Mouse (Mus musculus) lung, adult 18-20 months (tissue): ENCODE data around the gene Cfi.

ENCODE experiments used
- DNase-seq, 2 experiments: peaks; one replicate each; pipeline ENCODE4 v3.0.0; 2022; ENCODE audit warnings: mixed read lengths in 2 of 2

The Cfi gene

GRCm38 (mm10) chr3:129878405-129879021 is 42.8 kb downstream of the Cfi start, which contains the start of gene Pla2g12a:
Gene Pla2g12a (plus strand): TSS chr3:129878606.
- peak; percentile 86 to 90 for DNase-seq

DNA sequence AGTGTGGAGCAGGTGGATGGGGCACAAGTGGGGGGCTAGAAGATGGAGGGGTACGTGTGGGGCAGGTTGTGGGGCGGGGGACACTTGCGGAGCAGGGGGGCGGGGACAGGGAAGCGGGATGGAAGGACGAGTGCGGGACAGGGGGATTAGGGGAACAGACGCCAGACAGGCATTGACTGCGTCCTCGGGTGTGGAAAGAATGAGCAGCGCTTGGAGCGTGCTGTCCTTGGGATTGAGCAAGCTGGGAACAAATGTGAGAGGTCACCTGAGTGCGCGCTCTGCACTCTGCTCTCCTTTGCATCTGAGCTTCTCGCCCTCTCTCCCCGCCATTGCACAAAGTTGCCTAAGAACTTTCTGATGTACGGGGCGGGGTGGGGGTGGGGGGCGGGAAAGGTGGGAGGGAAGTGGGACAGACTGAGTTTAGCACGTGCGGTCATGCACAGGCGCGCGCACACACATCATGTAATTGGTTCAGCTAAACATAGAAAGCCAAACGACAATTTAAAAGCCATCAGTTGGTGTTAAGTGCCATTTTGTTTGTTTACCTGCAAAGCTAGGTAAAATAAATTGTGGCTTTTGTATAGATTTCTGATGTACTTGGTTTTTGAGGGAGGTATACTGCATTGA is 43.6 kb downstream of the Cfi start:
- DNase-seq, result peak; percentile 41 to 63

DNA sequence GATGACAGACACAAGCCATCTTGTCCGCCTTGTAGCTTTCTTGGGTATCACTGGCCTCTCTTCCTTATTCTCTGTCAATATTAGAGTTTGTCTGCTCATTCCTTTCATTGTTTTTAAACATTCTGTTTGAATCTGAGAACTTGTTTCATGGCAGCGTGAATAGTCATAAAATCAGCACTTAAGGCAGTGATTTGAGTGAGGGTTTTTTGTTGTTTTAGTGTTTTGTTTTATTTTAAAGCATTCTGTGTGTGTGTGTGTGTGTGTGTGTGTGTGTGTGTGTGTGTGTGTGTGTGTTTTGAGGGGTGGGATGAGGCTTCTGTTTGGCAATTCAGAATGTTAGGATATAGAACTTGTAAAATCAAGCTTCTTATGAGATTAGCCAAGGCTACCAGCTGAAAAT is 44.2 kb downstream of the Cfi start:
- no peak for DNase-seq

DNA sequence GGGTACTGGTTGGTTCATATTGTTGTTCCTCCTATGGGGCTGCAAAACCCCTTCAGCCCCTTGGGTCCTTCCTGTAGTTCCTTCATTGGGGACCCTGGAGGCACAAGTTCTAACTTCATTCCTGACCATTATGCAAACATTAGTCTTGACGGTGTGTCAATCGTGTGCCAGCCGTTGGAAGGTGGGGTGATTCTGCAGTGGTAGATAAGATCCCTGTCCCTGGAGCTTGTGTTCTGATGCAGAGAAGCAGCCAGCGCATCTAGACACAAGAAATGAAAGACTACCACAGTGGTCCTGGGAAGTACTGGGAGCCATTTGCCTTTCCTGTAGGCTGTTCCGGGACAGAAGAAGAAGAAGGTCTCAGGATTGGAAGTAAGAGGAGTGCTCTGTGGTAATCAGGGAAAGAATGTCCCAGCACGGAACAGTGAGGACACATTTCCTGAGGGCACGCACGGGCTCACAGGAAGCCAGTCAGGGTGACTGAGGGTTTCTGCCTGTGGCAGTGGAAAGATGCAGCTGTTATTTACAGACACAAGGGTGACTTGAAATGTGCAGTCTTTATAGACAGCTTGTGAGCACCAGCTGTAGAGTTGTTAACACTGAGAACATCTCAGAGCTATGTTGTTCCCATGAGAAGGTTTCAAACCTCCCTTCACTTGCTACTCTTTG is 45.4 kb downstream of the Cfi start:
- DNase-seq, result no peak

DNA sequence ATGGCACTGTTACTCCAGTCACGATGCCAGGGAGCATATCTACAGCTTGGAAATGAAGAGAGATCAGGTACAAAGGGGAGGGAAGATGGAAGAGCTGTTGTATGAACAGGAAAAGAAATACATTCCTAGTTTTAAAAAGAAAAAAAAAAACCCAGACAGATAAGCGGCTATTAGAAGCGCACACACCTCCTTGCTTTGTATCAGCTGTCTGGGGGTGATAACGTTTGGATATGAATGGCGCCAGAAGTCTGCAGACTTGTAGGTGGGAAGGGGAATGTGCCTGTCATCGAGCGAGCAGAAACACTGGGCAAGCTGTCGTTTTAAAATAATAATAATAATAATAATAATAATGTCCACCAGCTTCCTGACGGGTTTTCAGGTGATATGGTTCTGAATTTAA is 49.9 kb downstream of the Cfi start:
- no peak for DNase-seq

GRCm38 (mm10) chr3:129886430-129886829 is 50.7 kb downstream of the Cfi start:
- DNase-seq, result no peak

DNA sequence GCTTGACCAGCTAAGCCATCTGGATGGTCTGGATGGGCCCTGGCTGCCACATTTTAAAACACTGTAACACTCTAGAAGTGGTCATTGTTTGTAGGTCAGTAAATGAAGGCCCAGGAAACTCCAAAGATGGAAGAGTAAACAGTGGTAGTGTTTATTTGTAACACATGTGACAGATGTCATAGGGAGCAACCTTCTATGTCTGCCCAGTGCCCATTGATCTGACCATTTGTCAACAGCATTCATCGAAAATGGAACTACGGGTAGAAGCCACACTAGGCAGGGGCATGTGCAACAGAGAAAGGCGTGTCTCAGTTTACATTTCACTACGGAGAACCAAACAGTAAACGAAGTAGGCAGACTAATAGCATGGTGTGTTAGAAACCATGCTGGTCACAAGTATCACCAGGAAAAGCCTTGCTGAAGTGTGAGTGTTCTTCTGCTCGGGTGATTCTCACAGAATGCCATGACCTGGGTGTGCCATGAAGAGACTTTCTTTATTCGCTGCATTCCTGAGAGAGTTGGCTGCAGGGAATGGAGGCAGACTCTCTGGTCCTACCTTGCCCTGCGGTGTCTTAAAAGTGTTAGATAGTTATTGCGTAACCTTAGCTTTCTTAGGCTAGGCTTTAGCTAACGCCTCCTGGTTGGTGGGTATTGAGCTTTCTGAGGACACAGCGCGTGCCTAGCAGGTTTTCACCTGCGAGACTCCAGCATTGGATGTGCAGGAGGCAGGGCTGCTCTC is 52.3 kb downstream of the Cfi start:
- no peak for DNase-seq

DNA sequence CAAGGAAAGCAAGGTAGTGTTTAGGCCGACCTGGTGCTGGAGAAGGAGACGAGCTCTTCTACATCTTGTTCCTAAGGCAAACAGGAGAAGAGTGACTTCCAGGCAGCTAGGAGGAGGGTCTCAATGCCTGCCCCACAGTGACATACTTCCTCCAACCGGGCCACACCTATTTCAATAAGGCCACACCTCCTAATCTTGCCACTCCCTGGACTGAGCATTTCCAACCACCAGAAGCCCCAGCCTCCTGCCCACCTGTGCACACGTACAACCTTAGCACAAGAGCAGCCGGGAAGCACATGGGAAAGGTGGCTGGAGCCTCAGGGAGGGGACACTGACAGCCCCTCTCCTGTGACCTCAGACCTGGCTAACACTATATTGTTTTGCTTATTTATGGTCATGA is 56.3 kb downstream of the Cfi start:
- no peak for DNase-seq

DNA sequence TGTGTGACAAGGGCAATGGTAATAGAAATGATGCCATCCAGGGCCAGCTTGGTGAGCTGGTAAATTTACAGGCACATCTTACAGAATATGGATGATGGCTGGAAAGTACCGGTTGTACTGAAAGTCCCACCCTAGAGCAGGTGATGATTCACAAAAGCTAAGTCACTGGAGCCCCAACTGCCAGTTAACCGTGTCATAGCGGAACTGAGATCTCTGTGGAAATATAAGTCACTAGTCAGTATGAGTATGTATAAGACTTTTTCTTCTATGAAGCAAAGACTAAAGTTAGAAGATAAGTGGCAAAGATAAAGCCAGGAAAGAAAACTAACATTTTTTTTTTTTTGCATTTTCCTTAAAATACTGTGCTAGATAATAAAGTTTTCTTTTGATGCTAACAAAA is 57.5 kb downstream of the Cfi start:
- DNase-seq, result no peak

- peak in 1 of 2 experiments; percentile 17 for DNase-seq
Measured at GRCm38 (mm10) chr3:129896591-129896990, 60.9 kb downstream of the Cfi start.

- no peak for DNase-seq
Measured at GRCm38 (mm10) chr3:129898886-129899285, 63.2 kb downstream of the Cfi start.

- DNase-seq, result peak; percentile 85 to 89
Measured at GRCm38 (mm10) chr3:129901271-129901809, 65.7 kb downstream of the Cfi start, which contains the start of gene Casp6. Gene Casp6 (plus strand): TSS chr3:129901425.

- no peak for DNase-seq
Measured at GRCm38 (mm10) chr3:129903369-129903768, 67.7 kb downstream of the Cfi start.

DNA sequence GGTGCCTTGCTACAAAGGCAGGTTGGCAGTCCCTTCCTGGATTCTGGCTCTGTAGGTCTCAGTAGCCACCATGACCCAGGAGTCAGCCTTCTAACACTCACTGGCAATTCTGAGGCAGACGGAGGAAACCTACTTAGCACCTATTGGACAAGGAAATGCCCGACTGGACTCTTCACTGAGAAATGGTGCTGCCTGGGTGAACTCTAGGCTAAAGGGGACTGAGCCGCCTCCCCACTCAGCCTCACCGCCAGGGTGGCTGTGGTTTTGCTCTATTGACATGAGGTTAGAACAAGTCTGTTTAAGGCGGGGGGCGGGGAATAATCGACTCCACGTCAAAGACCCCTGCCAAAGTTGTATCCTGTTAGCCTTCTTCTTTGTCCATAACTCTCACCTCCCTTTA is 68.2 kb downstream of the Cfi start:
- DNase-seq, result no peak

DNA sequence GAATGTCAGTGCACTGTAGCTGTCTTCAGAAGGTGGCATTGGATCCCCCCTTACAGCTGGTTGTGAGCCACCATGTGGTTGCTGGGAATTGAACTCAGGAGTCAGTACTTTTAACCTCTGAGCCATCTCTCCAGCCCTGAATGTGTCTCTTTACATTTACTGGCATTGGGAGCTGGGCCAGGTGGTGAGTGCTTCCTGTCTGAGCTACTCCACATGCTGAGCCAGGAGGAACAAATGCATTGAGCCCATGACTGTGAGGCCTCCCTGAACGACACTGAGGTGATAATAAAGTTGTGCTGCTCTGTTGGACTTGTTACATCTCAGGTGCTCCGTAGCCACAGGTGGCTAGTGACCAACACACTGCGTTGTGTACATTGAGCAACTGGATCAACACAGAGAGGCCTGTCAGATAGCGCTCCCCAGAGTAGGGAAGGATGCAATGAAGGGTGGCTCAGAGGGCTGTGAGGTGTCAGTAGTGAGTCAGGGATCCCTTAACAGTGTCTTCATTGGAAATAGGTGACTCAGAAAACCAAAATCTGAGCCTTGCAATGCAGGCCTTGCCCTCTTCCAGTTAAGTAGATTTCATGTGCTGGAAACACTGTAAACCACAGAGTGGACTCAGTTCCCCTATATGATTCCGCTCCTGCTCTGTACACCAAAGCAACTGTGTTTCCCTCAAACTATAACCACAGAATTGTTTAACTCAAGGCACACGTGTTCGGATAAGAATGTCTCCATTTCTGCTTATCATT is 68.9 kb downstream of the Cfi start:
- DNase-seq, result no peak

DNA sequence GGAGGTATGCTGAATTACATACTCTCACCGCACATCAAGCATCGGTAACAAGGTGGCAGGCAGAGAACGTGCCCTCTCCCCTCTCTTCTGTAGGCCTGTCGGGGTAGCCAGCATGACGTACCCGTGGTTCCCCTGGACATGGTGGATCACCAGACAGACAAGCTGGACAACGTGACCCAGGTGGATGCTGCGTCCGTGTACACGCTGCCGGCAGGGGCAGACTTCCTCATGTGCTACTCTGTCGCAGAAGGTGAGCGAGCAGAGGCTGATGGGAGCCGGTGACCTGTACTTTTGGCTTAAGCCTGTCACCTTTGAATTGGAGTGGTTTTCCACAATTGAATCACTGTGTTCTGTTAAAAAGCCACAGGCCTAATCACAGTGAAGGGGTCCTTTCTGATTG is 76.3 kb downstream of the Cfi start:
- DNase-seq, result no peak

GRCm38 (mm10) chr3:129913241-129913640 is 77.6 kb downstream of the Cfi start:
- no peak for DNase-seq

- DNase-seq, result no peak
Measured at GRCm38 (mm10) chr3:129917424-129917823, 81.7 kb downstream of the Cfi start.

- DNase-seq, result peak; percentile 60 to 71
Measured at GRCm38 (mm10) chr3:129918434-129918833, 82.8 kb downstream of the Cfi start.

DNA sequence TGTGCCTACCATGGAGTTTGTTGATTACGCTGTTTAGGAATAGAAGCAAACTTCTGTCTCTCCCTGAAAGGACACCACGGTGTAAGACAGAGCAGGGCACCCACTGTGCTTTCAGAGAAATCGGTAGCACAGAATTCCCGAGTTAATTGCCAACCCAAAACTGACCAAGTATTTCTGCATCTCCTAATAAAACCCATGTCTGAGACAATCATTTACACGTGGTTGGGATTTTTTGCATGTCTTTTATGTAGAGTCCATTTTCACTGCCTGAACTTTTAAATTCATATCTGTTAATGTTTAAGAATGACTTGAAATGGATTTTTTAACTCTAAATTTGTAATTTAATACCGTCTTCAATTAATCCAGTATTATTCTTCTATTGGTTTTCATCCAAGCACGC is 87.9 kb downstream of the Cfi start:
- no peak for DNase-seq
